Mouse (Mus musculus) adrenal gland, postnatal 36 days (tissue): ENCODE data around the gene F7. TPM values are rescaled to one million over a fixed set of nuclear protein-coding genes. Genes with fewer than 3 reads are reported as not detected.
"Not testable (repeated sequence)": the region's sequence is repeated elsewhere in the genome, so short reads cannot be mapped to it uniquely, and the experiment has no call there.

ENCODE experiments used
- DNase-seq, 2 experiments: peaks; one replicate each; pipeline ENCODE4 v3.0.0; 2021; ENCODE audit warnings: mixed read lengths in 1 of 2
- total RNA-seq, 2 experiments: library from RNA; stranded (reverse); gene quantifications; 2 replicates each; pipeline ENCODE4 v1.2.3; 2021

The F7 gene
- total RNA-seq, 2 experiments from 2014 or later = 0.86 to 0.92 TPM

- no peak for DNase-seq
Measured at GRCm38 (mm10) chr8:13028482-13028881, 2.6 kb downstream of the F7 start.

GRCm38 (mm10) chr8:13036346-13036812 is 10.5 kb downstream of the F7 start:
- no peak for DNase-seq

- DNase-seq = no peak
Measured at GRCm38 (mm10) chr8:13037015-13037414, 11.2 kb downstream of the F7 start, which contains the start of gene F10. Gene F10, plus strand, starts transcription at chr8:13037308.

- DNase-seq = peak in 1 of 2 experiments; percentile 31
Measured at GRCm38 (mm10) chr8:13037569-13037968, 11.7 kb downstream of the F7 start.

- DNase-seq = no peak
Measured at GRCm38 (mm10) chr8:13039054-13039453, 13.2 kb downstream of the F7 start.

- no peak for DNase-seq
Measured at GRCm38 (mm10) chr8:13041459-13041858, 15.6 kb downstream of the F7 start.

- no peak for DNase-seq
Measured at GRCm38 (mm10) chr8:13047652-13048051, 21.8 kb downstream of the F7 start.

- DNase-seq = no peak
Measured at GRCm38 (mm10) chr8:13050550-13050949, 24.7 kb downstream of the F7 start.

- DNase-seq = no peak
Measured at GRCm38 (mm10) chr8:13057351-13057750, 31.5 kb downstream of the F7 start.

GRCm38 (mm10) chr8:13060441-13061150 is 34.8 kb downstream of the F7 start, which contains the start of gene Proz:
Gene Proz, plus strand, starts transcription at chr8:13060914.
- no peak for DNase-seq

- no peak for DNase-seq
Measured at GRCm38 (mm10) chr8:13063112-13063511, 37.3 kb downstream of the F7 start.

GRCm38 (mm10) chr8:13073255-13073654 is 47.4 kb downstream of the F7 start:
- no peak for DNase-seq

- DNase-seq = no peak
Measured at GRCm38 (mm10) chr8:13075044-13075443, 49.2 kb downstream of the F7 start.

GRCm38 (mm10) chr8:13075579-13075978 is 49.7 kb downstream of the F7 start:
- not testable (repeated sequence) for DNase-seq

- no peak for DNase-seq
Measured at GRCm38 (mm10) chr8:13077542-13077941, 51.7 kb downstream of the F7 start.

Other genes with a start within 250 kb of the F7 start
- gene Mcf2l, start 152.2 kb upstream of the F7 start, total RNA-seq = 10 to 100 TPM; 13.1 to 36.9 TPM
- gene F10, start 11.3 kb downstream of the F7 start, total RNA-seq = under 1 TPM; 0.53 to 0.86 TPM
- not detected for gene Proz, start 34.9 kb downstream of the F7 start, total RNA-seq
- gene Pcid2, start 79.4 kb downstream of the F7 start, total RNA-seq = 10 to 100 TPM; 21.6 to 23.1 TPM
- gene Cul4a, start 79.6 kb downstream of the F7 start, total RNA-seq = 100 to 1,000 TPM; 108 to 166 TPM
- 100 to 1,000 TPM; 442 to 454 TPM for gene Lamp1, start 133.1 kb downstream of the F7 start, total RNA-seq
- 10 to 100 TPM; 11.7 to 13.6 TPM for gene Grtp1, start 174.6 kb downstream of the F7 start, total RNA-seq
- 1 to 10 TPM; 2.0 to 2.8 TPM for gene Adprhl1, start 228.1 kb downstream of the F7 start, total RNA-seq